Mouse (Mus musculus): ENCODE measurements around the gene Cntn1. TPM values are rescaled to one million over a fixed set of nuclear protein-coding genes. Genes with fewer than 3 reads are reported as not detected.

Gene Cntn1
- polyA plus RNA-seq, 1 experiment from 2014 or later: 3.3 TPM

DNA sequence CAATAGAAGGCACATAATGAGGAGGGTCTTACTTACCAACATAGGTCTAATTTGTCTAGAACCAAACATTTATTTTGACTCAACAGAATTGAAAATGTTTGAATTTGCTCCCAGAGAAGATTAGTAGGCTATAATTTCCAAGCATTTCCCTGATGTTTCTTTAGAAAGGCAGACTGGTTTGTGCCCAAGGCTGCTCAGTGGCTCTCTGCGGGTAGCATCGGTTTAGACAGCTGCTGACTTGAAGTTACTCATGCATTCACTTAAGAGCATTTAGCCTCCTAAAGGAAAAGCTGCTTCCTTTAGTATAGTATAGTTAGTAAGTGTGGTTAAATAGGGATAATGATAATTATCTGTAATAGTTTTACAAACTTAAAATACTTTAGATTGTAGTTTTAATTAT, 104.0 kb downstream of the Cntn1 start:
- H3K27me3 ChIP-seq (ENCODE audit: control insufficient read depth, insufficient read depth, low read length): no peaks in the 10 kb centered on the region
- no peaks in the 10 kb centered on the region for H3K9me3 ChIP-seq (replicated peaks; ENCODE audit: control insufficient read depth, low read length)
- no peak overlapping the region for H3K9ac ChIP-seq (replicated peaks; ENCODE audit: low read length)
- no peak for DNase-seq (ENCODE audit: low spot score)
- no peaks in the 10 kb centered on the region for H3K36me3 ChIP-seq (replicated peaks; ENCODE audit: control insufficient read depth, insufficient read depth, low read depth, low read length)
- no peak overlapping the region for H3K4me2 ChIP-seq (ENCODE audit: low read depth, low read length)
- no peaks in the 10 kb centered on the region for H3K4me1 ChIP-seq (ENCODE audit: control insufficient read depth, insufficient read depth, low read length)
- no peak overlapping the region for H3K27ac ChIP-seq (replicated peaks; ENCODE audit: low read depth, low read length)
- no peak for ATAC-seq (replicated peaks; ENCODE audit: insufficient number of reproducible peaks, low FRiP score, low TSS enrichment, low read depth)
- no peak overlapping the region for H3K4me3 ChIP-seq (ENCODE audit: low read depth, low read length)
- WGBS: 60% methylated on average over 2 of the region's 2 CpGs

DNA sequence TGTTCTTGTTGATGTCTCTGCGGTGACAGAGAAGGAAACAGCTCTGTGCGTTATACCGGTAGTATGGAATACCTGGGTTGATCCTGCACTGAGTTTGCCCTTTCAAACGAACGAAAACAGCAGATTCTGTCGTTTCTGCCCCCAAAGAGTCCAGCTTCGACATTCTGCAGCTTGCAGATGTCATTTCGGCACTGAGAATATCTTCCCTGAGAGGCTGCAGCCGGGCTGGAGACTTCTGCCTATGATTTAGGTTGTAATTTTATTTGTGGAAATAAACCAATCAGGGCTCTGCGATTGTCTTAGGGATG, 109.8 kb downstream of the Cntn1 start:
- Histone ChIP-seq H3K9ac (replicated peaks; ENCODE audit: low read length) (no peak overlapping the region), H3K4me3 (ENCODE audit: low read depth, low read length) (no peak overlapping the region), H3K27me3 (ENCODE audit: control insufficient read depth, insufficient read depth, low read length) (no peaks in the 10 kb centered on the region), H3K4me1 (ENCODE audit: control insufficient read depth, insufficient read depth, low read length) (no peaks in the 10 kb centered on the region), H3K9me3 (replicated peaks; ENCODE audit: control insufficient read depth, low read length) (no peaks in the 10 kb centered on the region), H3K36me3 (replicated peaks; ENCODE audit: control insufficient read depth, insufficient read depth, low read depth, low read length) (no peaks in the 10 kb centered on the region), H3K4me2 (ENCODE audit: low read depth, low read length) (no peak overlapping the region), H3K27ac (replicated peaks; ENCODE audit: low read depth, low read length) (no peak overlapping the region)
- no peak for DNase-seq (ENCODE audit: low spot score)
- ATAC-seq (replicated peaks; ENCODE audit: insufficient number of reproducible peaks, low FRiP score, low TSS enrichment, low read depth): no peak
- 63% methylated on average over 10 of the region's 10 CpGs for WGBS

GRCm38 (mm10) chr15:92161163-92162025, 110.4 kb downstream of the Cntn1 start:
- Histone ChIP-seq H3K4me3 (ENCODE audit: low read depth, low read length) (no peak overlapping the region; the same call in 1 of the 2 replicates), H3K9ac (replicated peaks; ENCODE audit: low read length) (no peak overlapping the region), H3K36me3 (replicated peaks; ENCODE audit: control insufficient read depth, insufficient read depth, low read depth, low read length) (no peaks in the 10 kb centered on the region), H3K4me1 (ENCODE audit: control insufficient read depth, insufficient read depth, low read length) (no peaks in the 10 kb centered on the region), H3K4me2 (ENCODE audit: low read depth, low read length) (peak overlapping the region; percentile 7), H3K9me3 (replicated peaks; ENCODE audit: control insufficient read depth, low read length) (no peaks in the 10 kb centered on the region), H3K27ac (replicated peaks; ENCODE audit: low read depth, low read length) (no peak overlapping the region), H3K27me3 (ENCODE audit: control insufficient read depth, insufficient read depth, low read length) (no peaks in the 10 kb centered on the region)
- peak; percentile 7 for DNase-seq (ENCODE audit: low spot score)
- ATAC-seq (replicated peaks; ENCODE audit: insufficient number of reproducible peaks, low FRiP score, low TSS enrichment, low read depth): peak; percentile 76; the same call in 1 of the 2 replicates
- 40% methylated on average over 20 of the region's 20 CpGs for whole genome bisulfite sequencing

- H3K27ac ChIP-seq (replicated peaks; ENCODE audit: low read depth, low read length): no peak overlapping the region
- no peak overlapping the region for H3K9ac ChIP-seq (replicated peaks; ENCODE audit: low read length)
- ATAC-seq (replicated peaks; ENCODE audit: insufficient number of reproducible peaks, low FRiP score, low TSS enrichment, low read depth): no peak
- H3K4me2 ChIP-seq (ENCODE audit: low read depth, low read length): no peak overlapping the region
- no peak for DNase-seq (ENCODE audit: low spot score)
- H3K4me1 ChIP-seq (ENCODE audit: control insufficient read depth, insufficient read depth, low read length): no peaks in the 10 kb centered on the region
- no peaks in the 10 kb centered on the region for H3K27me3 ChIP-seq (ENCODE audit: control insufficient read depth, insufficient read depth, low read length)
- 70% methylated on average over 4 of the region's 4 CpGs for WGBS
- no peaks in the 10 kb centered on the region for H3K9me3 ChIP-seq (replicated peaks; ENCODE audit: control insufficient read depth, low read length)
- H3K4me3 ChIP-seq (ENCODE audit: low read depth, low read length): no peak overlapping the region
- no peaks in the 10 kb centered on the region for H3K36me3 ChIP-seq (replicated peaks; ENCODE audit: control insufficient read depth, insufficient read depth, low read depth, low read length)
These were observed 111.9 kb downstream of the Cntn1 start for GRCm38 (mm10) chr15:92162835-92163234.

DNA sequence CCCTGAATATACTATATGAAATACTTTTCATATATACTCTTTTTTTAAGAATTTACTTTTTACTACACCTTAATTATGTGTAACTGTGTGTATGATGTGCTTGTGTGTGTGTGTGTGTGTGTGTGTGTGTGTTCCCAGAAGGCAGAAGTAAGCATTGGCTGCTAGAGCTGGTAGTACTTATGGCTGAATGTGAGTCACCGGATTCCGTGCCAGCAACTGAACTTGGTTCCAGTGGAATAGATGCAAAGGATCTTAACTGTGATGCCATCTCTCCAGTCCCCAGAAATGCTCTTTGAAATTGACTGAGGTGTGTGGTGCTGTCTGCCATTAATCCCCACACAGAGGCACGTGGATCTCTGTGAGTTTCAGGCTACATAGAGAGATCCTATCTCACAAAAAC, 113.2 kb downstream of the Cntn1 start:
- Histone ChIP-seq H3K9me3 (replicated peaks; ENCODE audit: control insufficient read depth, low read length) (no peaks in the 10 kb centered on the region), H3K27ac (replicated peaks; ENCODE audit: low read depth, low read length) (no peak overlapping the region), H3K4me3 (ENCODE audit: low read depth, low read length) (no peak overlapping the region), H3K27me3 (ENCODE audit: control insufficient read depth, insufficient read depth, low read length) (no peaks in the 10 kb centered on the region), H3K36me3 (replicated peaks; ENCODE audit: control insufficient read depth, insufficient read depth, low read depth, low read length) (no peaks in the 10 kb centered on the region), H3K4me2 (ENCODE audit: low read depth, low read length) (no peak overlapping the region), H3K9ac (replicated peaks; ENCODE audit: low read length) (no peak overlapping the region), H3K4me1 (ENCODE audit: control insufficient read depth, insufficient read depth, low read length) (no peaks in the 10 kb centered on the region)
- DNase-seq (ENCODE audit: low spot score) (no peak), ATAC-seq (replicated peaks; ENCODE audit: insufficient number of reproducible peaks, low FRiP score, low TSS enrichment, low read depth) (no peak)
- WGBS: 80% methylated on average over 3 of the region's 3 CpGs

DNA sequence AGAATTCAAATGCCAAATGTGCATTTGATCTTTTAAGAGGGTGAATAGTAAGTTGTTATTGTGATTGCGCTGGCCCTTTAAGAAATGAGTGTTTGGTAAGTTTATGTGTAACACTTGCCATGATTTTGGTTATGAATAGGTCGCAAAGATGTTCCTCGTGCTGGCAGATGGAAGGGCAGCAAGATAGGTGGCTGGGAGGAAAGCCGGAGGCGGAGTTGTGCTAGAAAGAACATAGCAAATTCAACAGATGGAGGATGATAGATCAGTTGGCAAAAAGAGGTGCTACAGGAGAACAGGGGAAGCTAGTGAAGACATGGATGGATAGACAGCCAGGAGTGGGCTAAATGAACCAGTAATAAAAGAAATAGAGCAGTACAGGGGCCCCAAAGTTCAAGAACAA, 115.3 kb downstream of the Cntn1 start:
- H3K4me2 ChIP-seq (ENCODE audit: low read depth, low read length): no peak overlapping the region
- H3K9ac ChIP-seq (replicated peaks; ENCODE audit: low read length): no peak overlapping the region
- no peak for DNase-seq (ENCODE audit: low spot score)
- WGBS: 88% methylated on average over 5 of the region's 5 CpGs
- H3K4me3 ChIP-seq (ENCODE audit: low read depth, low read length): no peak overlapping the region
- no peak for ATAC-seq (replicated peaks; ENCODE audit: insufficient number of reproducible peaks, low FRiP score, low TSS enrichment, low read depth)
- H3K4me1 ChIP-seq (ENCODE audit: control insufficient read depth, insufficient read depth, low read length): no peaks in the 10 kb centered on the region
- no peaks in the 10 kb centered on the region for H3K27me3 ChIP-seq (ENCODE audit: control insufficient read depth, insufficient read depth, low read length)
- H3K9me3 ChIP-seq (replicated peaks; ENCODE audit: control insufficient read depth, low read length): no peaks in the 10 kb centered on the region
- no peak overlapping the region for H3K27ac ChIP-seq (replicated peaks; ENCODE audit: low read depth, low read length)
- H3K36me3 ChIP-seq (replicated peaks; ENCODE audit: control insufficient read depth, insufficient read depth, low read depth, low read length): no peaks in the 10 kb centered on the region

GRCm38 (mm10) chr15:92175739-92176138, 124.8 kb downstream of the Cntn1 start:
- DNase-seq (ENCODE audit: low spot score) (no peak), ATAC-seq (replicated peaks; ENCODE audit: insufficient number of reproducible peaks, low FRiP score, low TSS enrichment, low read depth) (no peak)
- no peaks in the 10 kb centered on the region for H3K36me3 ChIP-seq (replicated peaks; ENCODE audit: control insufficient read depth, insufficient read depth, low read depth, low read length)
- 74% methylated on average over 2 of the region's 2 CpGs for WGBS
- H3K9ac ChIP-seq (replicated peaks; ENCODE audit: low read length): no peak overlapping the region
- no peaks in the 10 kb centered on the region for H3K27me3 ChIP-seq (ENCODE audit: control insufficient read depth, insufficient read depth, low read length)
- no peaks in the 10 kb centered on the region for H3K4me1 ChIP-seq (ENCODE audit: control insufficient read depth, insufficient read depth, low read length)
- H3K4me3 ChIP-seq (ENCODE audit: low read depth, low read length): no peak overlapping the region
- H3K4me2 ChIP-seq (ENCODE audit: low read depth, low read length): no peak overlapping the region
- no peaks in the 10 kb centered on the region for H3K9me3 ChIP-seq (replicated peaks; ENCODE audit: control insufficient read depth, low read length)
- H3K27ac ChIP-seq (replicated peaks; ENCODE audit: low read depth, low read length): no peak overlapping the region

DNA sequence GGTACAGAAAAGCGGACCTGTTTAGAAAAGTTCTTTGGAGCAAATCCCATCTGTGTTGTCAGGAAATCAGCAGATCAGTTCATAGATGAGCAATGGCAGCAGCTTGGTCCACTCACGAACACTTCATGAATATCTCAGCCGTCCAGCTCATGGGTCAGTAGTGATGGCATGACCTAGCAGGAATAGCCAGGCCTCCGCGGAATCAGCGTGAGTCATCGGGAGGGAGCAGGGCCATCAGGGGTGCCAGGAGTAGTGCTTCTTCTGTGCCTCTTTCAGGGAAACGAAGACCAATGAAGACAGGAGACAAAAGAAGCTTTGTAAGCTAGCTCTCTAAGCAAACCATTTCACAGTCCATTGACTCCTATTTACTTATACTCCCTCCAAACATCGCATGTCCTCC, 126.4 kb downstream of the Cntn1 start:
- Histone ChIP-seq H3K27me3 (ENCODE audit: control insufficient read depth, insufficient read depth, low read length) (no peaks in the 10 kb centered on the region), H3K9ac (replicated peaks; ENCODE audit: low read length) (no peak overlapping the region), H3K27ac (replicated peaks; ENCODE audit: low read depth, low read length) (no peak overlapping the region), H3K36me3 (replicated peaks; ENCODE audit: control insufficient read depth, insufficient read depth, low read depth, low read length) (no peaks in the 10 kb centered on the region), H3K4me3 (ENCODE audit: low read depth, low read length) (no peak overlapping the region), H3K4me1 (ENCODE audit: control insufficient read depth, insufficient read depth, low read length) (no peaks in the 10 kb centered on the region), H3K4me2 (ENCODE audit: low read depth, low read length) (no peak overlapping the region), H3K9me3 (replicated peaks; ENCODE audit: control insufficient read depth, low read length) (no peaks in the 10 kb centered on the region)
- ATAC-seq (replicated peaks; ENCODE audit: insufficient number of reproducible peaks, low FRiP score, low TSS enrichment, low read depth): no peak
- 62% methylated on average over 9 of the region's 9 CpGs for WGBS
- DNase-seq (ENCODE audit: low spot score): no peak
